Mouse (Mus musculus) spleen, adult 2 months (tissue): Measurements from ENCODE around the gene Cep97.

Source experiments
- CTCF ChIP-seq: fragments of 200-500 bp; IDR thresholded peaks from 2 replicates; pipeline ENCODE4 v1.5.1; 2011; ENCODE audit warnings: mild to moderate bottlenecking, inconsistent platforms; ENCODE audit not compliant: insufficient read depth, insufficient read length, insufficient replicate concordance; ENCODE audit errors: extremely low read depth
- POLR2A ChIP-seq: fragments of 200-500 bp; IDR thresholded peaks from 2 replicates; pipeline ENCODE4 v1.6.1; 2011; ENCODE audit warnings: low read depth, low read length, inconsistent platforms

GRCm38 (mm10) chr16:55948963-55949362, 14.3 kb upstream of the Cep97 start:
- no peak for TF ChIP-seq CTCF
- TF ChIP-seq POLR2A: peak; percentile 20; the same call in 1 of the 2 replicates
